Mouse (Mus musculus): ENCODE results near the gene Asb2.

Asb2 gene

DNA sequence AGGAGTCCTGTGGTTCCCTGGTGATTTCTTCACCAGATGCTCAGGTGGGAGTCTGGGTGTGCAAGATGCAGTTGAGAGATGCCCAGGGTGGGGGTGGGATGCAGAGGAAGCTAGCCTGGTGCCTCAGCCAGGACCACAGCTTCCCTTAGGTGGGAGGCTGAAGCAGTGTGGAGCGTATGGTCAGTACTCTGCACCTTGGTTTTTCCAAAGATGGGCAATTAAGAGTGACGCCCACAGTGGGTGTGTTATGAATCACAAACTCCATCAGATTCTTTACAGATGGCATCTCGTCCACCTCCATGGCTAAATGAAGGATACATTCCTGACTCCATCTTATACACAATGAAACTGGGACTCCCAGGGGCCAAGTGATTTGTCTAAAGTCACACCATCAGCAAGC lies 83.6 kb downstream of the Asb2 start:
- DNase-seq (ENCODE audit: low spot score), result no peak
